Mouse (Mus musculus) MEL (cell line): ENCODE data around the gene Hpcal4. TPM values are rescaled to one million over a fixed set of nuclear protein-coding genes. Genes with fewer than 3 reads are reported as not detected.

Experiments used
- DNase-seq: peaks from one replicate; pipeline ENCODE4 v3.0.0; 2011; ENCODE audit warnings: low read depth, low spot score
- H3K27ac ChIP-seq: 2 replicates; pipeline ENCODE4 v1.5.1; 2012; ENCODE audit warnings: low read depth, mild to moderate bottlenecking, control low read depth, low read length, moderate library complexity; ENCODE audit not compliant: control insufficient read depth
- H3K27me3 ChIP-seq, 2 experiments: fragments of 150-350 bp in 1 of 2; sonication (generic) in 1 of 2; 2 replicates each; pipeline ENCODE4 v1.6.1; 2012; ENCODE audit warnings: low read length in 2 of 2, mild to moderate bottlenecking in 2 of 2, improper control_type of control experiment in 1 of 2, moderate library complexity in 1 of 2; ENCODE audit not compliant: insufficient read depth in 2 of 2, control insufficient read depth in 1 of 2
- H3K36me3 ChIP-seq, 2 experiments: 2 replicates each; pipeline ENCODE4 v1.6.1; 2012 to 2014; ENCODE audit warnings: low read length in 2 of 2, improper control_type of control experiment in 1 of 2, inconsistent platforms in 1 of 2, mild to moderate bottlenecking in 1 of 2; ENCODE audit not compliant: insufficient read depth in 2 of 2, control insufficient read depth in 1 of 2
- H3K4me1 ChIP-seq, 2 experiments: fragments of 150-350 bp in 1 of 2; sonication (generic) in 1 of 2; 2 replicates each; pipeline ENCODE4 v1.6.1; 2012; ENCODE audit warnings: low read length in 2 of 2, improper control_type of control experiment in 1 of 2, mild to moderate bottlenecking in 1 of 2; ENCODE audit not compliant: insufficient read depth in 2 of 2, control insufficient read depth in 1 of 2
- H3K4me3 ChIP-seq, 2 experiments: fragments of 150-350 bp in 1 of 2; sonication (generic) in 1 of 2; 2 replicates each; pipeline ENCODE4 v1.5.1; 2012; ENCODE audit warnings: low read depth in 2 of 2, low read length in 2 of 2, mild to moderate bottlenecking in 2 of 2, moderate library complexity in 2 of 2, control low read depth in 1 of 2, improper control_type of control experiment in 1 of 2; ENCODE audit not compliant: control insufficient read depth in 1 of 2, insufficient read depth in 1 of 2
- H3K79me2 ChIP-seq: 2 replicates; pipeline ENCODE4 v1.6.1; 2012; ENCODE audit warnings: mild to moderate bottlenecking, low read length, moderate library complexity; ENCODE audit not compliant: control insufficient read depth, poor library complexity, insufficient read depth
- H3K9ac ChIP-seq: 2 replicates; pipeline ENCODE4 v1.6.1; 2012; ENCODE audit warnings: low read depth, mild to moderate bottlenecking, control low read depth, low read length, moderate library complexity; ENCODE audit not compliant: control insufficient read depth, poor library complexity, severe bottlenecking
- H3K9me3 ChIP-seq: fragments of 150-350 bp; sonication (generic); replicated peaks from 2 replicates; pipeline ENCODE4 v1.6.1; 2012; ENCODE audit warnings: mild to moderate bottlenecking, low read length, improper control_type of control experiment, moderate library complexity; ENCODE audit not compliant: insufficient read depth
- BHLHE40 ChIP-seq: IDR thresholded peaks from 2 replicates; pipeline ENCODE4 v1.6.1; 2012; ENCODE audit warnings: low read depth, mild to moderate bottlenecking, inconsistent platforms, low read length, improper control_type of control experiment, borderline replicate concordance
- CHD1 ChIP-seq: IDR thresholded peaks from 2 replicates; pipeline ENCODE4 v1.6.1; 2012; ENCODE audit warnings: low read depth, mild to moderate bottlenecking, inconsistent platforms, low read length, improper control_type of control experiment
- CHD2 ChIP-seq: IDR thresholded peaks from 2 replicates; pipeline ENCODE4 v1.6.1; 2011; ENCODE audit warnings: low read length, improper control_type of control experiment
- CTCF ChIP-seq, 3 experiments: IDR thresholded peaks in 2 of 3; conservative IDR thresholded peaks in 1 of 3; 2 replicates each; pipeline ENCODE4 v1.5.1; 2011 to 2012; ENCODE audit warnings: low read length in 3 of 3, low read depth in 2 of 3, mild to moderate bottlenecking in 2 of 3, improper control_type of control experiment in 1 of 3, inconsistent platforms in 1 of 3, mixed read lengths in 1 of 3, moderate library complexity in 1 of 3; ENCODE audit not compliant: control insufficient read depth in 1 of 3, insufficient read depth in 1 of 3, poor library complexity in 1 of 3, severe bottlenecking in 1 of 3
- ELF1 ChIP-seq: IDR thresholded peaks from 2 replicates; pipeline ENCODE4 v1.6.1; 2014; ENCODE audit warnings: low read depth, mild to moderate bottlenecking, inconsistent platforms, low read length, improper control_type of control experiment, moderate library complexity
- GABPA ChIP-seq: IDR thresholded peaks from 2 replicates; pipeline ENCODE4 v1.6.1; 2012; ENCODE audit warnings: low read depth, mild to moderate bottlenecking, inconsistent platforms, low read length, improper control_type of control experiment, moderate library complexity
- JUND ChIP-seq: IDR thresholded peaks from 2 replicates; pipeline ENCODE4 v1.6.1; 2011; ENCODE audit warnings: low read depth, mild to moderate bottlenecking, improper control_type of control experiment, low read length
- KAT2A ChIP-seq: conservative IDR thresholded peaks from 2 replicates; pipeline ENCODE4 v1.6.1; 2012; ENCODE audit warnings: low read depth, low read length, improper control_type of control experiment, inconsistent platforms
- MAX ChIP-seq: IDR thresholded peaks from 2 replicates; pipeline ENCODE4 v1.6.1; 2011; ENCODE audit warnings: low read length, improper control_type of control experiment
- MAZ ChIP-seq: IDR thresholded peaks from 2 replicates; pipeline ENCODE4 v1.6.1; 2012; ENCODE audit warnings: low read depth, mild to moderate bottlenecking, inconsistent platforms, low read length, improper control_type of control experiment
- MEF2A ChIP-seq: IDR thresholded peaks from 2 replicates; pipeline ENCODE4 v1.6.1; 2014; ENCODE audit warnings: low read depth, mild to moderate bottlenecking, inconsistent platforms, low read length, improper control_type of control experiment; ENCODE audit not compliant: poor library complexity, insufficient replicate concordance, severe bottlenecking; ENCODE audit errors: extremely low read depth
- MXI1 ChIP-seq: IDR thresholded peaks from 2 replicates; pipeline ENCODE4 v1.6.1; 2011; ENCODE audit warnings: mild to moderate bottlenecking, low read depth, low read length, improper control_type of control experiment
- MYB ChIP-seq: IDR thresholded peaks from 2 replicates; pipeline ENCODE4 v1.6.1; 2011; ENCODE audit warnings: mild to moderate bottlenecking, low read depth, low read length, improper control_type of control experiment
- MYC ChIP-seq: IDR thresholded peaks from 2 replicates; pipeline ENCODE4 v1.6.1; 2011; ENCODE audit warnings: low read depth, mild to moderate bottlenecking, low read length, improper control_type of control experiment, moderate library complexity
- NELFE ChIP-seq: IDR thresholded peaks from 2 replicates; pipeline ENCODE4 v1.6.1; 2011; ENCODE audit warnings: low read depth, low read length, improper control_type of control experiment
- NRF1 ChIP-seq: IDR thresholded peaks from 2 replicates; pipeline ENCODE4 v1.6.1; 2014; ENCODE audit warnings: low read depth, mild to moderate bottlenecking, inconsistent platforms, low read length, improper control_type of control experiment, moderate library complexity; ENCODE audit not compliant: poor library complexity, insufficient read depth, severe bottlenecking
- POLR2A ChIP-seq, 2 experiments: IDR thresholded peaks; 2 replicates each; pipeline ENCODE4 v1.6.1; 2011 to 2012; ENCODE audit warnings: low read length in 2 of 2, mild to moderate bottlenecking in 2 of 2, control low read depth in 1 of 2, improper control_type of control experiment in 1 of 2, low read depth in 1 of 2, moderate library complexity in 1 of 2; ENCODE audit not compliant: control insufficient read depth in 1 of 2, insufficient read depth in 1 of 2, poor library complexity in 1 of 2
- POLR2AphosphoS5 ChIP-seq: IDR thresholded peaks from 2 replicates; pipeline ENCODE4 v1.6.1; 2012; ENCODE audit warnings: low read depth, borderline replicate concordance, mild to moderate bottlenecking, inconsistent platforms, low read length, moderate library complexity, mixed read lengths
- RCOR1 ChIP-seq: IDR thresholded peaks from 2 replicates; pipeline ENCODE4 v1.6.1; 2012; ENCODE audit warnings: low read depth, mild to moderate bottlenecking, inconsistent platforms, low read length, improper control_type of control experiment
- SIN3A ChIP-seq: IDR thresholded peaks from 2 replicates; pipeline ENCODE4 v1.6.1; 2012; ENCODE audit warnings: low read length, improper control_type of control experiment, inconsistent platforms
- TAL1 ChIP-seq: IDR thresholded peaks from 2 replicates; pipeline ENCODE4 v1.6.1; 2012; ENCODE audit warnings: mild to moderate bottlenecking, inconsistent platforms, low read length, moderate library complexity, mixed read lengths
- TBP ChIP-seq: IDR thresholded peaks from 2 replicates; pipeline ENCODE4 v1.8.0; 2011; ENCODE audit warnings: low read depth, low read length, improper control_type of control experiment
- UBTF ChIP-seq: IDR thresholded peaks from 2 replicates; pipeline ENCODE4 v1.6.1; 2012; ENCODE audit warnings: low read depth, mild to moderate bottlenecking, inconsistent platforms, low read length, improper control_type of control experiment, moderate library complexity, borderline replicate concordance; ENCODE audit not compliant: insufficient read depth
- USF1 ChIP-seq: IDR thresholded peaks from 2 replicates; pipeline ENCODE4 v1.6.1; 2014; ENCODE audit warnings: low read depth, mild to moderate bottlenecking, inconsistent platforms, low read length, improper control_type of control experiment, moderate library complexity
- USF2 ChIP-seq, 2 experiments: IDR thresholded peaks; 2 replicates each; pipeline ENCODE4 v1.6.1; 2011 to 2012; ENCODE audit warnings: improper control_type of control experiment in 2 of 2, low read length in 2 of 2, borderline replicate concordance in 1 of 2, inconsistent platforms in 1 of 2, low read depth in 1 of 2, mild to moderate bottlenecking in 1 of 2; ENCODE audit not compliant: insufficient read depth in 1 of 2
- ZKSCAN1 ChIP-seq: IDR thresholded peaks from 2 replicates; pipeline ENCODE4 v1.6.1; 2012; ENCODE audit warnings: low read depth, mild to moderate bottlenecking, inconsistent platforms, low read length, improper control_type of control experiment, moderate library complexity
- ZNF384 ChIP-seq: IDR thresholded peaks from 2 replicates; pipeline ENCODE4 v1.6.1; 2012; ENCODE audit warnings: low read depth, mild to moderate bottlenecking, inconsistent platforms, low read length, improper control_type of control experiment
- polyA plus RNA-seq, 2 experiments: library from polyadenylated mRNA; stranded (reverse) in 1 of 2; unstranded in 1 of 2; fragments of >175 nt in 1 of 2; fragments of >200 nt in 1 of 2; gene quantifications; 2 replicates each; pipeline versions ENCODE4 v1.2.1 to v1.2.4; 2012; ENCODE audit warnings: low replicate concordance in 2 of 2, low read depth in 1 of 2; ENCODE audit not compliant: insufficient read length in 2 of 2, insufficient read depth in 1 of 2, missing spikeins in 1 of 2
- total RNA-seq: library from RNA; depleted of rRNA; stranded (reverse); fragments of 300-350 nt; gene quantifications from 2 replicates; pipeline ENCODE4 v1.2.3, GENCODE M21; 2012

Gene Hpcal4
- total and polyA plus RNA-seq, 3 experiments: not detected

DNA sequence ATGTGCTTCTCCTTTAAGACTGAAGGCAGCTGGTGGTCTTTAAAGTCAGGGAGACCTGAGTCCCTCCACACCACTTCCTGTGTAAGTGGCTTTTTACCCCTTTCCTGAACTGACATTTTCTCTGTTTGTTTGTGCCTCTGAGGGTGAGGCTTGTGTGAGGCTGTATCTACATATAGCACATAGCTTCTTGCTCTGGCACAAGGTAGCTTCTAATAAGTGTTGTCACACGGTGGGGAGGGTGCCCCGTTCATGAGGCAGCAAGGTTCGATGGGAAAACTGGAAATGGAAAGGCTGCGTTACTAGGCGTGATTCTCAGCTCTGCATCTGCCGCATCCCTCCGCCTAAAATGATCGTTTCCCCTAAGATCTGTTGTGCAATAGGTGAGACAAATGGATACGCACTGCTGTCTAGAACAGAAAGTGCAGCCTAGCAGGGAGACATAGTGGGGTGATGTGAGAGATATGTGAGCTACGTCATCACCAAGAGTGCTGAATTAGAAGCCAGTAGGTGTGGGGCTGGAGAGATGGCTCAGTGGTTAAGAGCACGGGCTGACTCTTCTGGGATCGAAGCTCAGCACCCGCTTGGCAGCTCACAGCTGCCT lies 53.5 kb downstream of the Hpcal4 start:
- DNase-seq: no peak
- H3K27ac ChIP-seq: no peak overlapping the region

GRCm38 (mm10) chr4:123237386-123238266 lies 54.6 kb downstream of the Hpcal4 start:
- Histone ChIP-seq H3K4me3 (no peak overlapping the region), H3K79me2 (no peaks in the 10 kb centered on the region), H3K9ac (no peak overlapping the region), H3K27ac (no peak overlapping the region), H3K9me3 (no peaks in the 10 kb centered on the region), H3K4me1 (peaks cover 0 to 4% of the 10 kb centered on the region in 2 experiments; a peak in 1 of 4 replicates), H3K27me3 (peaks cover 3 to 6% of the 10 kb centered on the region in 2 experiments; a peak in 3 of 4 replicates), H3K36me3 (no peaks in the 10 kb centered on the region)
- DNase-seq: no peak
- TF ChIP-seq CHD1: no peak
- no peak for TF ChIP-seq MEF2A
- no peak for TF ChIP-seq NELFE
- TF ChIP-seq TAL1: no peak
- TF ChIP-seq MYC: no peak
- no peak for TF ChIP-seq POLR2AphosphoS5
- no peak for TF ChIP-seq GABPA
- TF ChIP-seq ELF1: no peak
- TF ChIP-seq TBP: no peak
- TF ChIP-seq POLR2A (IDR thresholded peaks at IDR 0.05; ENCODE audit: control insufficient read depth in 1 of 2, insufficient read depth in 1 of 2, low read depth in 1 of 2, low read length in 2 of 2, poor library complexity in 1 of 2): no peak
- TF ChIP-seq MAZ: no peak
- TF ChIP-seq USF1: no peak
- no peak for TF ChIP-seq MXI1
- TF ChIP-seq JUND: no peak
- TF ChIP-seq MYB: no peak
- no peak for TF ChIP-seq BHLHE40
- no peak for TF ChIP-seq UBTF
- no peak for TF ChIP-seq CHD2
- no peak for TF ChIP-seq ZKSCAN1
- TF ChIP-seq USF2 (IDR thresholded peaks at IDR 0.05; ENCODE audit: borderline replicate concordance in 1 of 2, insufficient read depth in 1 of 2, low read depth in 1 of 2, low read length in 2 of 2): no peak

More for the DNA sequence above, 53.5 kb downstream of the Hpcal4 start:
- H3K9me3 ChIP-seq: no peaks in the 10 kb centered on the region
- TF ChIP-seq RCOR1: no peak
- no peak for TF ChIP-seq SIN3A
- TF ChIP-seq USF1: no peak
- no peak for TF ChIP-seq NRF1
- no peak for TF ChIP-seq MAX
- no peak for TF ChIP-seq KAT2A
- no peak for TF ChIP-seq CTCF (IDR thresholded peaks at IDR 0.05 in 2 of 3, conservative IDR thresholded peaks at IDR 0.05 in 1 of 3; ENCODE audit: control insufficient read depth in 1 of 3, insufficient read depth in 1 of 3, low read depth in 2 of 3, low read length in 3 of 3, poor library complexity in 1 of 3, severe bottlenecking in 1 of 3)
- no peak for TF ChIP-seq CHD1
- TF ChIP-seq ZNF384: no peak
- peaks cover 0 to 4% of the 10 kb centered on the region in 2 experiments; a peak in 1 of 4 replicates for H3K4me1 ChIP-seq
- no peaks in the 10 kb centered on the region for H3K36me3 ChIP-seq
- no peak overlapping the region for H3K4me3 ChIP-seq
- no peak overlapping the region for H3K9ac ChIP-seq
- H3K79me2 ChIP-seq: no peaks in the 10 kb centered on the region
- H3K27me3 ChIP-seq: peaks cover 0 to 1% of the 10 kb centered on the region in 2 experiments; a peak in 2 of 4 replicates
